Mouse (Mus musculus) left cerebral cortex, adult 18-20 months (tissue): ENCODE measurements at regions not wholly inside any gene's neighbourhood (a gene's known extent, or its start where the extent isn't known, plus 50 kb on each side); places are given as distances from the start of the nearest gene placed in this dataset.
A peak's percentile ranks its signal among the peaks of the same experiment; 100 is the strongest.

ENCODE experiments used
- DNase-seq, 2 experiments: peaks; one replicate each; pipeline ENCODE4 v3.0.0; 2021 to 2022; ENCODE audit warnings: low spot score in 2 of 2, mixed read lengths in 1 of 2

- no peak for DNase-seq
Measured at GRCm38 (mm10) chr8:67143479-67143878, 283.5 kb downstream of the Naf1 start.

DNA sequence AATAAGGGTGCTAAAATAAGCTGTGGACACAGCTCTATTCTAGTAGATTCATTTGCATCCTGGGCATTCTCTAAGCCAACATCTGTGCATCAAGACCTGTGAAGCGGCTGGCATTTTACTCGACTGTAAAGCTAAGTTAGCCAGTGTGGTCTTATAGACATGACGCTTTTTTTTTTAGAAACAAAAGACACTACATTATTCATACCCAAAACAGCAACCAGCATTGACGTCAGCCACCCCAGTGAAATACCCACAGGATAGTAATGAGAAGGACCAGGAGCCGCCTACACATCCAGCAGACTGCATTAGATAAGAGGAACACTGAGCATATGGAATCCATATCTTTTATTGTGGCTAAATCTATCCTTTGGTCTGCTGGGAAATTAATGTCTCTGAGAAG, 321.7 kb downstream of the Naf1 start:
- DNase-seq, result peak; percentile 73 to 83

DNA sequence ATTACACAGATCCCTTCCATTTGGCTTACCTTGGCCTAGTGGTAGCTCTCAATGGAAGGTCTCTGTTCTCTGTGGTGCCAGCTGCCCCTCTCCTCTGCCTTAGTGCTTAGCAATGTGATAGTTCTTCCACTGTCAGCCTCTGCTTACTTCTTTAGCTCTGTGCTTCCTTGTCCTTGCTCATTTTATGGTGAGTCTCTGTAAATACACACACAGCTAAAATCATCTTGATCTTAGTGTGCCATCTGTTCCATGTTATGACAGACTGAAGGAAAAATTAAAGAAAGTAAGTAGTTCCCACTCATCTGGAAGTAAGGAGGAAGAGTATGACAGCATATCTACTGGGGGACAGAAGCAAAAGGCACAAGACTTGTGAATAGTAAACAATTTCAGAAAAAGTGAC, 324.4 kb upstream of the Nat3 start:
- no peak for DNase-seq

GRCm38 (mm10) chr8:67206064-67206463, 317.6 kb upstream of the Nat3 start:
- DNase-seq, result no peak

DNA sequence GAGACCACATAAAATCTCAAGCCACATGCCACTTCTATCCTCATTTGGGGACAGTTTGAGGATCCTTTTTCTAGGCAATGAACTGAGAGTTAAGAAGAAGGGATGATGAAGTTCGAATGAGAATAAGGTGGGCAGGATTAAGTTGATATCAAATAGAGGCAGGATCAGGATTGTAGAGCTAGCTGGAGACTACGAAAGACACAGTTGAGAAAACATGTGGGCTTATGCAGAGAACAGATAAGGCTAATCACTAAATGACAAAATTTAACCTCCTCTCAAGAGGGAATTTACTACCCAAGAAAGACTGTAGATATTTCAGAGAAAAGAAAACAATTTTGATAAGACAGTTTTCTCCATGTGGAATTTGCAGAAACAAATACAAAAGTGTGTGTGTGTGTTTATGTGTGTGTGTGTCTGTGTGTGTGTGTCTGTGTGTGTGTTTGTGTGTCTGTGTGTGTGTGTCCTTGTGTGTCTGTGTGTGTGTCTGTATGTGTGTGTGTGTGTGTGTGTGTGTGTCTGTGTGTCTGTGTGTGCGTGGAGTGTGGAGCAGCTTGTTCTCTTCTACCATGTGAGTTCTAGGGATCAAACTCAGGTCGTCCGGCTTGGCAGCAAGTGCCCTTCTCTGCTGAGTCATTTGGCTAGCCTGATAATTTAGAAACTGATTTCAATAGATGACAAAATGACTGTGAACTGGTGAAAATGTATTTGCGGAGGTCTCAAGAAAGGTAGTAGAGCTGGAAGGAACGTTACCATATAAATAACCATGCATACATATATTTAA, 291.5 kb upstream of the Nat3 start:
- DNase-seq, result no peak

DNA sequence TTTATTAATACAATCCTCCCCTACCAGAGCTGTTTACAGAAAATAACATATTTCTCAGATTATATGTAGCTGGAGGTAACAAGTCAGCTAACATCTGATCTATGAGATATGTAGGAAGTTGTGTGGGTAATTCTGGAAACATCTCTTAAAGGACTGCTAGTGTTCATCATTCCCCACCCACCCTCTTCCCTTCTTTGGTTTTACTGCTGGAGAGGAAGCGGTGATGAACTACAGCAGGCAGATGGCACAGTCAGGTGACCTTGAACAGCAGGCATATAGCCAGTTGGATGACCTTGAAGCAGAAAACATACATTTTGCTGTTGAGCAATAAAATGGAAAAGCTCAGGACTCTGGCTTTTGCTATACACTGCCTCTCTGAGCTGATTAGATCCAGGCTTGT, 284.7 kb upstream of the Nat3 start:
- peak in 1 of 2 experiments; percentile 32 for DNase-seq

DNA sequence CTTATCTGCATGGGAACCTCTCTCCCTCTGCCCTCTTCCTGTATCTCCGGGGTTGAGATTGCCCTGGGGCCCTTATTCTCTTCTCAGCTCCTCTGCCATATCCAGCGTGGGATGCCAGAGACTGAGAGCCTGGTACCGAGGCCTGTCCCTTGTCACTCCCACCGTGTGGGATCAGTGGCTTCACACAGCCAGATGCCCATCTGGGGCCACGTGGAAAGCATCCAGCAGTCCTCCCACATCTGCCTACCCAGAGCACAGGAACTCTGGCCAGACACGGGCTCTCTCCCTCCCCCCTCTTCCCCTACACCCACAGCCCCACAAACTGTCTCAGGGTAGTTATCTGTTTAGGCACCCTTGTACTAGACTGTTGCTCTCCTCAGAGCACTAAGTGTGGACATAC, 244.9 kb upstream of the Nat3 start:
- peak; percentile 5 to 8 for DNase-seq

DNA sequence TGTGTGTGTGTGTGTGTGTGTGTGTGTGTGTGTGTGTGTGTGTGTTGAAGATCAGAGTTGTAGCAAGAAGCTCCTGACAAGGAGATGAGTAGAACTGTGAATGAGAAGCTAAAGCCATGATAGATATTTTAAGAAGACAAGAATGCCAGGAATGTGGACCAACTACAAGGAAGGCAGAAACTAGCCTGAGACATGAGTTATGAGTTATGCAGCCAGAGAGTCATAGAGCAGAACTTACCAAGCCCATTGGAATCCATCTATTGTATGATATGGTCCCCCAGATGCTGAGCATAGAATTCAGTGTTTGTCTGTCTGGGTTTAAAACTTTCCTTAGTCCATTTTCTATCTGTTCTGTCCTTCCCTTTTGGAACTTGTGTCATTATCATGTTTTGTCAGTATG, 244.2 kb upstream of the Nat3 start:
- no peak for DNase-seq

GRCm38 (mm10) chr8:67310494-67310893, 213.2 kb upstream of the Nat3 start:
- no peak for DNase-seq

GRCm38 (mm10) chr8:67317371-67317770, 206.3 kb upstream of the Nat3 start:
- DNase-seq, result no peak

GRCm38 (mm10) chr8:67318675-67319074, 205.0 kb upstream of the Nat3 start:
- DNase-seq, result no peak

- DNase-seq, result no peak
Measured at GRCm38 (mm10) chr8:67320535-67320934, 203.1 kb upstream of the Nat3 start.

DNA sequence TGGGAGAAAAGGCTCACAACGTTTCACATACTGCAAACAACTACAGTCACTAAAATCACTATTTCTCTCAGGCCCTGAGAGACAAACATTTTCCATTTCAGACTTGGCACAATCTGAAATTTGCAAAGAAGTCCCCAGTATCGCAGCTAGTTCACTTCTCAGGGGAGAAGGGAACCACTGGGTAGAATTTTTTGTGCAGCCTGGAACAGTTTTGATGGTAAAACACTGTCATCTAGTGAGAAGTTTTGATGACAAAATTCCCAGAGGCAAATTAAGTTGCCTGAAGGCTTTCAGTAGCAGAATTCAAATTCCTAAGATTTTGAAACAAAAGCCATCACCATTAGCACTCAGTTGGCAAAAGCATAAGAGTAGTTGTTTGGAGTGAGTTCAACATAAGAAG, 195.2 kb upstream of the Nat3 start:
- no peak for DNase-seq

DNA sequence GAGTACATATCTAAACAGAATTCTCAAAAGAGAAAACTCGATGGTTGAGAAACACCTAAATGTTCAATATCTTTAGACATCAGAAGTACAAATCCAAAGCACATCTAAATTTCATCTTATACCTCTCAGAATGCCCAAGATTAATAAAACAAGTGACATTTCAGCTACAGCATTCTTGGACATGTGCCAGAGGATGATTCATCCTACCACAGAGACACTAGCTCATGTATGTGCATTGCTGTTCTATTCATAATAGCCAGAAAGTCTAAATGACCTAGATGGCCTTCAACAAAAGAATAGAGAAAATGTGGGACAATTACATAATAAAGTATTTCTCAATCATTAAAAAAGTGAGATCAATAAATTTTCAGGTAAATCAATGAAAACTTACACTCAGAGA, 146.6 kb upstream of the Nat3 start:
- DNase-seq, result no peak

- peak; percentile 12 to 38 for DNase-seq
Measured at GRCm38 (mm10) chr8:67405947-67406346, 117.7 kb upstream of the Nat3 start.

GRCm38 (mm10) chr8:67414826-67415225, 108.8 kb upstream of the Nat3 start:
- no peak for DNase-seq

- DNase-seq, result no peak
Measured at GRCm38 (mm10) chr8:67422521-67422920, 101.1 kb upstream of the Nat3 start.
